8 mouse cellular contexts compared by ENCODE assay signal in genomic region chr8:126833006-126833405, GRCm38 (mm10).
DNase-seq lines count a peak whose midpoint lies in the region; ATAC-seq lines count a peak whose summit lies in the region.

No protein-coding gene starts in this region.

- no peaks in the 10 kb centered on the region for H3K27me3 ChIP-seq in midbrain, embryonic 10.5 days (ENCODE audit: low read depth, poor library complexity, severe bottlenecking)
- H3K27me3 ChIP-seq in midbrain, embryonic 14.5 days (ENCODE audit: control insufficient read depth, insufficient read depth, low read length) = no peaks in the 10 kb centered on the region
- H3K27me3 ChIP-seq in embryonic facial prominence, embryonic 13.5 days = no peaks in the 10 kb centered on the region
- no peaks in the 10 kb centered on the region for H3K27me3 ChIP-seq in kidney, embryonic 14.5 days (ENCODE audit: control insufficient read depth, insufficient read depth, low read length)
- no peaks in the 10 kb centered on the region for H3K27me3 ChIP-seq in midbrain, embryonic 15.5 days (replicated peaks)

- no peaks in the 10 kb centered on the region for H3K9me3 ChIP-seq in midbrain, embryonic 10.5 days (replicated peaks)
- no peaks in the 10 kb centered on the region for H3K9me3 ChIP-seq in midbrain, embryonic 14.5 days (ENCODE audit: control insufficient read depth, low read length)
- H3K9me3 ChIP-seq in embryonic facial prominence, embryonic 13.5 days = no peaks in the 10 kb centered on the region
- H3K9me3 ChIP-seq in kidney, embryonic 14.5 days (ENCODE audit: control insufficient read depth, low read length) = no peaks in the 10 kb centered on the region
- no peaks in the 10 kb centered on the region for H3K9me3 ChIP-seq in midbrain, embryonic 15.5 days

- WGBS in midbrain, embryonic 10.5 days = 52% methylated on average over 5 of the region's 5 CpGs
- 34% methylated on average over 5 of the region's 5 CpGs for WGBS in midbrain, embryonic 14.5 days
- 24% methylated on average over 5 of the region's 5 CpGs for WGBS in embryonic facial prominence, embryonic 13.5 days
- WGBS in kidney, embryonic 14.5 days = 25% methylated on average over 5 of the region's 5 CpGs
- WGBS in midbrain, embryonic 15.5 days = 31% methylated on average over 5 of the region's 5 CpGs

- no peaks in the 10 kb centered on the region for H3K36me3 ChIP-seq in midbrain, embryonic 10.5 days
- H3K36me3 ChIP-seq in midbrain, embryonic 14.5 days (ENCODE audit: control insufficient read depth, insufficient read depth, low read length) = no peaks in the 10 kb centered on the region
- no peaks in the 10 kb centered on the region for H3K36me3 ChIP-seq in embryonic facial prominence, embryonic 13.5 days
- H3K36me3 ChIP-seq in kidney, embryonic 14.5 days (ENCODE audit: control insufficient read depth, insufficient read depth, low read length) = no peaks in the 10 kb centered on the region
- no peaks in the 10 kb centered on the region for H3K36me3 ChIP-seq in midbrain, embryonic 15.5 days (replicated peaks)

- H3K4me1 ChIP-seq in midbrain, embryonic 10.5 days = peaks cover 49% of the 10 kb centered on the region
- H3K4me1 ChIP-seq in midbrain, embryonic 14.5 days (ENCODE audit: control insufficient read depth, insufficient read depth, low read length) = 0 out of 2 replicates have a peak, but pooled peaks cover 10% of the 10 kb centered on the region
- peaks cover 81% of the 10 kb centered on the region for H3K4me1 ChIP-seq in embryonic facial prominence, embryonic 13.5 days
- peaks cover 66% of the 10 kb centered on the region for H3K4me1 ChIP-seq in kidney, embryonic 14.5 days (ENCODE audit: control insufficient read depth, insufficient read depth, low read length)
- peaks cover 21% of the 10 kb centered on the region for H3K4me1 ChIP-seq in midbrain, embryonic 15.5 days

- ATAC-seq in midbrain, embryonic 14.5 days (ENCODE audit: low FRiP score, low TSS enrichment) = no peak
- no peak for ATAC-seq in embryonic facial prominence, embryonic 13.5 days (ENCODE audit: insufficient number of reproducible peaks, insufficient read depth, low FRiP score, low TSS enrichment, low read depth)
- no peak for ATAC-seq in kidney, embryonic 14.5 days (ENCODE audit: low FRiP score, low TSS enrichment)
- ATAC-seq in midbrain, embryonic 15.5 days (replicated peaks) = no peak

- H3K4me3 ChIP-seq in midbrain, embryonic 10.5 days = no peak overlapping the region
- no peak overlapping the region for H3K4me3 ChIP-seq in midbrain, embryonic 14.5 days (replicated peaks; ENCODE audit: low read depth, low read length)
- no peak overlapping the region for H3K4me3 ChIP-seq in embryonic facial prominence, embryonic 13.5 days
- no peak overlapping the region for H3K4me3 ChIP-seq in kidney, embryonic 14.5 days (ENCODE audit: low read length)
- H3K4me3 ChIP-seq in midbrain, embryonic 15.5 days = no peak overlapping the region

- H3K9ac ChIP-seq in midbrain, embryonic 14.5 days (replicated peaks; ENCODE audit: low read length) = no peak overlapping the region
- no peak overlapping the region for H3K9ac ChIP-seq in embryonic facial prominence, embryonic 13.5 days
- no peak overlapping the region for H3K9ac ChIP-seq in kidney, embryonic 14.5 days (ENCODE audit: low read depth, low read length)
- no peak overlapping the region for H3K9ac ChIP-seq in midbrain, embryonic 15.5 days

- no peak overlapping the region for H3K4me2 ChIP-seq in midbrain, embryonic 14.5 days (ENCODE audit: low read length)
- H3K4me2 ChIP-seq in embryonic facial prominence, embryonic 13.5 days = peak overlapping the region; percentile 26
- no peak overlapping the region for H3K4me2 ChIP-seq in kidney, embryonic 14.5 days (replicated peaks; ENCODE audit: low read depth, low read length)
- H3K4me2 ChIP-seq in midbrain, embryonic 15.5 days = no peak overlapping the region

- DNase-seq in midbrain, embryonic 10.5 days (ENCODE audit: low spot score) = no peak
- no peak for DNase-seq in midbrain, embryonic 14.5 days
- no peak for DNase-seq in layer of hippocampus, postnatal 25 days (ENCODE audit: extremely low spot score in 1 of 2, low spot score in 1 of 2)
- DNase-seq in cerebellum, adult 18-20 months = no peak
- DNase-seq in thymus, postnatal 0 days (ENCODE audit: low spot score) = no peak

- H3K27ac ChIP-seq in midbrain, embryonic 10.5 days (replicated peaks) = peak overlapping the region; percentile 67
- H3K27ac ChIP-seq in midbrain, embryonic 14.5 days (replicated peaks; ENCODE audit: low read depth, low read length) = no peak overlapping the region
- peak overlapping the region; percentile 85 for H3K27ac ChIP-seq in embryonic facial prominence, embryonic 13.5 days
- peak overlapping the region; percentile 93 for H3K27ac ChIP-seq in kidney, embryonic 14.5 days (ENCODE audit: low read depth, low read length)
- peak overlapping the region; percentile 45 for H3K27ac ChIP-seq in midbrain, embryonic 15.5 days
